Mouse (Mus musculus): ENCODE results near the gene Tmem121.

DNA sequence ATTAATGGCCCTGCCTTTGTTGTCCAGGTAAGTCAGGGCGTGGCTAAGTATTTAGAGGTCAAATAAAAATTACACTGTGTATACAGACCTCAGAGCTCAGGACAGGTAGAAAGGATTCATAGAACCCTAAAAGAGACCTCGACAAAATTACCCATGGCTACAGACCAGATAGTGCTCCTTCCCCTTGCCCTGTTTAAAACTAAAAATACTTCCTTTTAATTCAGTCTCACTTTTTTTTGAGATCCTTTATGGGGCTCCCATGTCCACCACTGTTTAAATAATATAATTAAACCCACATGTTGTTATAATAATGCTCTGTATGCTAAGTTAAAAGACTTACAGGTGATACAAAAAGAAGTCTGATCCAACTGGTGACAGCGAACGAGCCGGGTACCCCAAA is 26.0 kb downstream of the Tmem121 start:
- TF ChIP-seq CTCF (IDR thresholded peaks at IDR 0.05; ENCODE audit: insufficient read depth, low read depth, low read length) (no peak), POLR2A (IDR thresholded peaks at IDR 0.05; ENCODE audit: insufficient read depth, low read depth, low read length) (no peak)
